Mouse (Mus musculus) naive thymus-derived CD4-positive, alpha-beta T cell, adult 2 months (primary cell): ENCODE data around the gene Gm44973.

Experiments
- DNase-seq: peaks from one replicate; pipeline ENCODE4 v3.0.0-alpha.2; 2011; ENCODE audit warnings: low read depth

Gene Gm44973

DNA sequence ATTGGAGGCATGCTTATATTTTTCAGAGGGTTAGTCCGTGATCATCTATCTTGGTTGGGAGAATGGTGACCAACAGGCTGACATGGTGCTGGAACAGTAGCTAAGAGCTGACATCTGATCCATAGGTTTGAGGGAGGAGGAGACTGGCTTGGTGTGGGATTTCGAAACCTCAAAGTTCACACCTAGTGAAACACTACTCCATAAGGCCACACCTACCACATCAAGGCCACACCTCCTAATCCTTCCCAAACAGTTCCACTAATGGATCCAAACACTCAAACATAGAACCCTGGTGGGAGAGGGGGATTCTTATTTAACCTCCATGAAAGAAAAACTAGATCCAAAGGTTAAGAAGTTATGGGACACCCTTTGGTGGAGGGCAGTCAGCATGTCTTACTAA, 1.6 kb downstream of the Gm44973 start:
- peak; percentile 23 for DNase-seq

DNA sequence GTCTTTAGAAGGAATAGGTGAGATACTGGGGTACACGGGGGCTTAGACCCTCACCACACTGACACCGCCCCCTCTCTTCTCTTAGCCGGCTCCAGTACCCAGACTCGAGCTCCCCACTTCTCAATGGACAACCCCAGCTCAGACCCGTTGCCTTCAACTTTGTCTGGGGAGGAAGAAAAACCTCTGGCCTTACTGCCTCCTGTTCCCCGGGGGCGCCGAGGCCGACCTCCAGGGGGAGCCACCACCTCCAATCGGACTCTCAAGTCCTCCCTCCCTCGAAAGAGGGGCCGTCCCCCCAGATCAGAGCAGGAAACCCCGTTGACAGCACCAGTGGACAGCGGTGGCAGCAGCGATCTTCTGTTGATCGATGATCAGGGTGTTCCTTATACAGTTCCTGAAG, 2.1 kb downstream of the Gm44973 start:
- DNase-seq = peak; percentile 30

GRCm38 (mm10) chr7:5017931-5018330, 2.6 kb downstream of the Gm44973 start:
- no peak for DNase-seq

- DNase-seq = peak; percentile 32
Observed at GRCm38 (mm10) chr7:5019576-5019975, 4.3 kb downstream of the Gm44973 start.

GRCm38 (mm10) chr7:5020000-5020681, 4.8 kb downstream of the Gm44973 start, which contains the start of the genes Zfp865 and Ccdc106:
Gene Zfp865, plus strand, starts transcription at chr7:5020376.
Gene Ccdc106, plus strand, starts transcription at chr7:5020553.
- peak; percentile 99 for DNase-seq

GRCm38 (mm10) chr7:5020685-5021084, 5.4 kb downstream of the Gm44973 start:
- DNase-seq = no peak

- DNase-seq = no peak
Observed at GRCm38 (mm10) chr7:5021197-5021596, 5.9 kb downstream of the Gm44973 start.

GRCm38 (mm10) chr7:5029543-5029942, 14.2 kb downstream of the Gm44973 start:
- DNase-seq = no peak

DNA sequence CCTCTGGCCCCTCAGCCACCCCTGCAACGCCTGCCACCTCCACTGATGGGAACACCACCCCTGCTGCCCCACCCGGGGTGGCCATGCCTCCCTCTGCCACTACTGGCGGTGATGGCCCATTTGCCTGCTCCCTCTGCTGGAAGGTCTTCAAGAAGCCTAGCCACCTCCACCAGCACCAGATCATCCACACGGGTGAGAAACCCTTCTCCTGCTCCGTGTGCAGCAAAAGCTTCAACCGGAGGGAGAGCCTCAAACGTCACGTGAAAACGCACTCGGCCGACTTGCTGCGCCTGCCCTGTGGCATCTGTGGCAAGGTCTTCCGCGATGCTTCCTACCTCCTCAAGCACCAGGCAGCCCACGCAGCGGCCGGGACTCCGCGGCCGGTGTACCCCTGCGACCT, 14.7 kb downstream of the Gm44973 start:
- DNase-seq = no peak

DNA sequence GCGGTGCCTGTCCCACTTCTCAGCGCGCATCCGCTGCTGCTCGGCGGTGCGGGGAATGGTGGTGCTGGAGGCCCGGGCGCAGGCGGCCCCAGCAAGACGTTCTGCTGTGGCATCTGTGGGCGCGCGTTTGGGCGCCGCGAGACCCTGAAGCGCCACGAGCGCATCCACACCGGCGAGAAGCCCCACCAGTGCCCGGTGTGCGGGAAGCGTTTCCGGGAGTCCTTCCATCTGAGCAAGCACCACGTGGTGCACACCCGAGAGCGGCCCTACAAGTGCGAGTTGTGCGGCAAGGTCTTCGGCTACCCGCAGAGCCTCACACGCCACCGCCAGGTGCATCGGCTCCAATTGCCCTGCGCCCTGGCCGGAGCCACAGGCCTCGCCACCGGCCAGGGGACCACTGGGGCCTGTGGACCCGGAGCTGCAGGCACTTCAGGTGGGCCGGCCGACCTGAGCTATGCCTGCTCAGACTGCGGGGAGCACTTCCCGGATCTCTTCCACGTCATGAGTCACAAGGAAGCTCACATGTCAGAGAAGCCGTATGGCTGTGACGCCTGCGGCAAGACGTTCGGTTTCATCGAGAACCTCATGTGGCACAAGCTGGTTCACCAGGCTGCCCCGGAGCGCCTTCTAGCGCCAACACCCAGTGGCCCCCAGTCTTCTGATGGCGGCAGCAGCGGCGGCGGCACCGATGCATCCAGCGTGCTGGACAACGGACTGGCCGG, 15.4 kb downstream of the Gm44973 start:
- no peak for DNase-seq

DNA sequence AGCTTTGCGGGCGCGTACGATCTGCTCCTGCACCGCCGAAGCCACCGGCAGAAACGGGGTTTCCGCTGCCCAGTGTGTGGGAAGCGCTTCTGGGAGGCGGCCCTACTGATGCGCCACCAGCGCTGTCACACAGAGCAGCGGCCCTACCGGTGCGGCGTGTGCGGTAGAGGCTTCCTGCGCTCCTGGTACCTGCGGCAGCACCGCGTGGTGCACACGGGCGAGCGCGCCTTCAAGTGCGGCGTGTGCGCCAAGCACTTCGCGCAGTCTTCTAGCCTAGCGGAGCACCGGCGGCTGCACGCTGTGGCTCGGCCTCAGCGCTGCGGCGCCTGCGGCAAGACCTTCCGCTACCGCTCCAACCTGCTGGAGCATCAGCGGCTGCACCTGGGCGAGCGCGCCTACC, 16.2 kb downstream of the Gm44973 start:
- DNase-seq = no peak

DNA sequence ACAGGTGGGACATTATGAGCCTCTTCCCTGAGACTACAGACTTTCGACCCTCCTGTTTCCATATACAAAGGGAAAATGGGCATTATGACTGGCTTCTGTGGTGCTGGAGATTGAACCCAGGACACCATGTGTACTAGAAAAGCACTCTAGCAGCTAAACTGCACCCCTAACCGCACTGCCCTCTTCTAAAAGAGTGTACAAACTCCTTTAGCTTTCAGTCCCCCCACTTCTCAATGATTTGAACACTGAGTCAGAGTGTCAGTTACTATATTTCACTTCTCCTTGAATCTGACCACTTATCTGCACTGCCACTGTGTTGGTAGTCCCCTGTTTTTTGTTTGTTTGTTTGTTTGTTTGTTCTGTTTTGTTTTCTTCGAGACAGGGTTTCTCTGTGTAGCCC, 18.5 kb downstream of the Gm44973 start, which contains the start of gene 4632433K11Rik:
Gene 4632433K11Rik, plus strand, starts transcription at position 301 of the 400 bp plus-strand sequence.
- no peak for DNase-seq

DNA sequence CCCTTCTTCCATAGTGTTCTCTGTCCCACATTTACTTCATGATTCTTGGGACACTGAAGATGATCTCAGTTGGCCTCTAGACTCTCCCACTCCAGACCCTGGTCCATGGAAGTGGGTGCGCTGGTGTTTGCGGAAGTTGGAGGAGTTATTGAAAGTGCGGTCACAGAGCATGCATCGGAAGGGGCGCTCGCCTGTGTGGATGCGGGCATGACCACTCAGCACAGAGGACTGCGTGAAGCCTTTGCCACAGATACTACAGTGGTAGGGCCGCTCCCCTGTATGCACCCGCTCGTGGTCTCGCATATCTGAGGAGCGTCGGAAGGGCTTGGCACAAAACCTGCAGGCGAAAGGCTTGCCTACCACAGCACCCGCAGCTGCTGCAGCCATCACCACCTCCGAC, 20.3 kb downstream of the Gm44973 start:
- no peak for DNase-seq

GRCm38 (mm10) chr7:5036136-5036535, 20.8 kb downstream of the Gm44973 start:
- DNase-seq = no peak

GRCm38 (mm10) chr7:5037026-5037425, 21.7 kb downstream of the Gm44973 start:
- DNase-seq = no peak

DNA sequence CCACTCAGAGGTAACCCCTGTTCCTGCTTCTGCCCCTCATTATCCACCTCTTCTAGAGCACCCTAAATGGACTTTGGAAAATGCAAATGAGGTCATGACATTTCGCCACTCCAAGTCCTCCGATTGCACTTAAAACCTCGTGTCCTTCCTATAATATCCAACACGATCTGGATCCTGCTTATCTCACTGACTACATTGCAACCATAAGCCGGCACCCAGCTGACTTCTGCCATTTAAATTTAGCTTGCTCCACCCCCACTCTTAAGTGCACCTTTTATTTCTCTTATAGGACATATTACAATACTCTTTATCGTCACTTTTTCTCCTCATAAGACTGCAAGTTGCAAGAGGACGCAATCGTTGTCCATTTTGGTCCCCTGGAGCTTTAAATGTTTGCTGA, 22.2 kb downstream of the Gm44973 start:
- DNase-seq = no peak

- peak; percentile 96 for DNase-seq
Observed at GRCm38 (mm10) chr7:5038109-5038732, 22.9 kb downstream of the Gm44973 start, which contains the start of gene Zfp784. Gene Zfp784, minus strand, starts transcription at chr7:5038446.

DNA sequence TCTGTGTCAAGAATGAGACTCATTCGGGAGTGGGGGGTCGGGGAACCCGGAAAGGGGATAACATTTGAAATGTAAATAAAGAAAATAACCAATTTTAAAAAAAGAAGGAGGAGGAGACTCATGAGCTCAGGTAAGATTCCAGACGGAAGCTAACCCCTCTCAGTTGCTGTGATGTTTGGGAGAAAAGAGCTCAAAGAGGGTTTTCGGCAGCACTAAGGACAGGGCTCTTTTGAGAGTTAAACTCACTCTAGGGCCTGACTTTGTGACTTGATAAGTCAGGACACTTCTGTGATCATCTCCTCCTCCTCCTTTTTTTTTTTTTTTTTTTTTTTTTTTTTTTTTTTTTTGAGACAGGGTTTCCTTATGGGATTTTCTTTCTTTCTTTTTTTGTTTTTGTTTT, 23.6 kb downstream of the Gm44973 start:
- DNase-seq = no peak

DNA sequence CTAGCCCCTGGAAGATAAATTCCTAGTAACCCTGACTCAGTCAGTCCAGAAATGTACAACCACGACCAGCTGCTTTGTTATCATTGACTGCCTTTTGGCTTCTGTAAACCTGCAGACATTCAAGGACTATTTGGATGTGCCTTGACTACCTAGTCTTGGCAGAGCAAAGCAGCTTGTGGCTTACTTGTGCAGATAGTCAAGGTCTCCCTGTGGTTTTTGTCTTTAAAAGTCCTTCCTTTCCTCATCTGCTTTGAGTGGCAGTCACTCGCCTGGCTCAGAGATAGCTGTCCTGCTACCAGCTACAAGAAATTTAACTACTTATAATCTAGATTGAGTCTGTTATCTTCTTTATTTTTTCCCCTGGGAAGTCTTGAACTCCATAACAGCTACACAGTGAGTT, 29.7 kb downstream of the Gm44973 start:
- DNase-seq = no peak

- no peak for DNase-seq
Observed at GRCm38 (mm10) chr7:5046112-5046511, 30.8 kb downstream of the Gm44973 start.

- DNase-seq = peak; percentile 78
Observed at GRCm38 (mm10) chr7:5047313-5047712, 32.0 kb downstream of the Gm44973 start.

GRCm38 (mm10) chr7:5051193-5052192, 36.2 kb downstream of the Gm44973 start, which contains the start of gene Zfp580:
Gene Zfp580, plus strand, starts transcription at chr7:5051538.
- DNase-seq = peak; percentile 83
